25 mouse cellular contexts compared by ENCODE assay signal in the genomic region with DNA sequence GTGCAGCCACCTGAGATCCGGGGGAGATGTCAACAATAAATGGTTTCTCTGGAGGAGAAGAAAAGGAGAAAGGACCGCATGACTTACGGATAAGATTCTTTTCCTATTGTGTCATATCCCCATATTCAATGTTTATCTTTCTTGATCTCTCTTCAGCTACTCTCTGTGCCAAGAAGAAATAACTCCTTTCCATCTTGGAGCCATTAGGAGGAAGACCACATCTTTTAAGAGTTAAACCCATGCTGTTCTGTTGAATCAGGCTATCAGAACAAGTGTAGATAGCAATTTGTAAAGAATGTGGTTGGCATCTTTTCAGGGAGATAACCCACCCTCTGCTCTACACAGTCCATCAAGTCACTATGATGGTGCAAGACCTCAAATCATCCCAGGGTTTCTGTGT. TPM values are rescaled to one million over a fixed set of nuclear protein-coding genes. Genes with fewer than 3 reads are reported as not detected.
A peak's percentile ranks its signal among the peaks of the same experiment; 100 is the strongest.
DNase-seq lines count a peak whose midpoint lies in the region; ATAC-seq lines count a peak whose summit lies in the region.
"Had no signal": no experiment of that assay in that cellular context is flagged by ENCODE, and none has a peak within 500 bp of the region (broad histone marks: within the 10 kb centered on the region; RNA-seq: fewer than 3 reads in every experiment).

No protein-coding gene starts in this region.

- DNase-seq in heart, adult 11 months: peak; percentile 23
- DNase-seq in heart, postnatal 25 days (ENCODE audit: low spot score): no peak
- peak; percentile 49 for DNase-seq in midbrain, embryonic 11.5 days (ENCODE audit: low spot score, missing footprints)
- DNase-seq in midbrain, embryonic 14.5 days: no peak
- DNase-seq in NIH3T3 (ENCODE audit: low read depth): peak; percentile 63
- no peak for DNase-seq in lung, postnatal 14 days
- no peak for DNase-seq in adipocyte (ENCODE audit: low spot score)
- DNase-seq: adrenal gland, adult 8-10 months; adrenal gland, postnatal 14 days; adrenal gland, postnatal 36 days; cerebellum, adult 11-12 months; cerebellum, adult 2 months; cerebellum, adult 9-10 months; cerebellum, postnatal 10 days; cerebellum, postnatal 25 days had no signal

- H3K4me3 ChIP-seq in midbrain, embryonic 11.5 days (ENCODE audit: low read depth, low read length): no peak overlapping the region
- no peak overlapping the region for H3K4me3 ChIP-seq in midbrain, embryonic 14.5 days (replicated peaks; ENCODE audit: low read depth, low read length)
- H3K4me3 ChIP-seq: embryonic facial prominence, embryonic 10.5 days; embryonic facial prominence, embryonic 12.5 days; erythroblast, embryonic 14.5 days; forebrain, embryonic 10.5 days; forebrain, embryonic 12.5 days had no signal

- intact Hi-C loops in heart, postnatal 25 days (cut with DNase I): loop anchor here (10.0 kb wide), 1 partner anchor 204 kb away; no protein-coding TSS in a partner anchor

- no peak for ATAC-seq in midbrain, embryonic 11.5 days (ENCODE audit: low FRiP score)
- no peak for ATAC-seq in midbrain, embryonic 14.5 days (ENCODE audit: low FRiP score, low TSS enrichment)
- ATAC-seq: CD4-positive, CD25-positive, alpha-beta regulatory T cell, adult 4 months; forebrain, embryonic 14.5 days; forebrain, embryonic 16.5 days had no signal

- no peaks in the 10 kb centered on the region; the same call in 1 of the 2 replicates for H3K36me3 ChIP-seq in midbrain, embryonic 11.5 days (ENCODE audit: control insufficient read depth, insufficient read depth, low read length)
- H3K36me3 ChIP-seq in midbrain, embryonic 14.5 days (ENCODE audit: control insufficient read depth, insufficient read depth, low read length): 0 out of 2 replicates have a peak, but pooled peaks cover 5% of the 10 kb centered on the region
- H3K36me3 ChIP-seq: G1E had no signal

- 93% methylated on average over 3 of the region's 3 CpGs for WGBS in midbrain, embryonic 11.5 days
- 97% methylated on average over 3 of the region's 3 CpGs for WGBS in midbrain, embryonic 14.5 days

- no peaks in the 10 kb centered on the region for H3K27me3 ChIP-seq in midbrain, embryonic 11.5 days (ENCODE audit: control insufficient read depth, insufficient read depth, low read length)
- no peaks in the 10 kb centered on the region for H3K27me3 ChIP-seq in midbrain, embryonic 14.5 days (ENCODE audit: control insufficient read depth, insufficient read depth, low read length)
- H3K27me3 ChIP-seq: CH12.LX; embryonic facial prominence, embryonic 12.5 days had no signal

- H3K4me2 ChIP-seq in midbrain, embryonic 11.5 days: no peak overlapping the region
- no peak overlapping the region for H3K4me2 ChIP-seq in midbrain, embryonic 14.5 days (ENCODE audit: low read length)
- H3K4me2 ChIP-seq: embryonic facial prominence, embryonic 12.5 days; forebrain, embryonic 12.5 days had no signal

- peaks cover under 1% of the 10 kb centered on the region; the same call in 1 of the 2 replicates for H3K4me1 ChIP-seq in midbrain, embryonic 11.5 days (ENCODE audit: control insufficient read depth, insufficient read depth, low read length)
- H3K4me1 ChIP-seq in midbrain, embryonic 14.5 days (ENCODE audit: control insufficient read depth, insufficient read depth, low read length): no peaks in the 10 kb centered on the region

- H3K9ac ChIP-seq in midbrain, embryonic 11.5 days (ENCODE audit: low read length): no peak overlapping the region
- no peak overlapping the region for H3K9ac ChIP-seq in midbrain, embryonic 14.5 days (replicated peaks; ENCODE audit: low read length)
- H3K9ac ChIP-seq: embryonic facial prominence, embryonic 12.5 days; forebrain, embryonic 12.5 days had no signal

- no peaks in the 10 kb centered on the region for H3K9me3 ChIP-seq in midbrain, embryonic 11.5 days (ENCODE audit: control insufficient read depth, low read length)
- H3K9me3 ChIP-seq in midbrain, embryonic 14.5 days (ENCODE audit: control insufficient read depth, low read length): no peaks in the 10 kb centered on the region
- H3K9me3 ChIP-seq: embryonic facial prominence, embryonic 10.5 days; embryonic facial prominence, embryonic 12.5 days; forebrain, embryonic 10.5 days; forebrain, embryonic 12.5 days; G1E had no signal

- no peak overlapping the region for H3K27ac ChIP-seq in midbrain, embryonic 11.5 days (ENCODE audit: low read depth, low read length)
- H3K27ac ChIP-seq in midbrain, embryonic 14.5 days (replicated peaks; ENCODE audit: low read depth, low read length): no peak overlapping the region
- H3K27ac ChIP-seq: embryonic facial prominence, embryonic 10.5 days; embryonic facial prominence, embryonic 12.5 days; forebrain, embryonic 10.5 days; forebrain, embryonic 12.5 days had no signal

RNA-seq across cellular contexts. Expression of a gene that starts 8.5 kb away (rescaled TPM):
- 10 to 100 TPM; 14.7 to 17.1 TPM for total RNA-seq in heart, postnatal 25 days (2021)
- 54.2 and 62.9 TPM in 2 replicates for polyA plus RNA-seq in midbrain, embryonic 11.5 days (2014; fragmentation: Nextera tagmentation; extraction: Ambion mirVana)
- polyA plus RNA-seq in midbrain, embryonic 14.5 days (2014; fragmentation: Nextera tagmentation; extraction: Ambion mirVana): 30.1 and 43.6 TPM in 2 replicates
- polyA plus RNA-seq: G1E had no signal

Comparison
In these comparisons a context has a peak if more than half of its experiments do, and no peak if none do; other contexts are left out.
1. DNase-seq: peak in heart, adult 11 months (single experiment), midbrain, embryonic 11.5 days (single experiment) and NIH3T3 (single experiment); none in heart, postnatal 25 days (single experiment), midbrain, embryonic 14.5 days (single experiment), lung, postnatal 14 days (single experiment) and adipocyte (single experiment).